Mouse (Mus musculus): ENCODE data around the gene Tmed1. TPM values are rescaled to one million over a fixed set of nuclear protein-coding genes. Genes with fewer than 3 reads are reported as not detected.

Gene Tmed1
- 61.2 and 62.7 TPM in 2 replicates for polyA plus RNA-seq (2015; fragmentation: Nextera tagmentation; extraction: Ambion mirVana)

DNA sequence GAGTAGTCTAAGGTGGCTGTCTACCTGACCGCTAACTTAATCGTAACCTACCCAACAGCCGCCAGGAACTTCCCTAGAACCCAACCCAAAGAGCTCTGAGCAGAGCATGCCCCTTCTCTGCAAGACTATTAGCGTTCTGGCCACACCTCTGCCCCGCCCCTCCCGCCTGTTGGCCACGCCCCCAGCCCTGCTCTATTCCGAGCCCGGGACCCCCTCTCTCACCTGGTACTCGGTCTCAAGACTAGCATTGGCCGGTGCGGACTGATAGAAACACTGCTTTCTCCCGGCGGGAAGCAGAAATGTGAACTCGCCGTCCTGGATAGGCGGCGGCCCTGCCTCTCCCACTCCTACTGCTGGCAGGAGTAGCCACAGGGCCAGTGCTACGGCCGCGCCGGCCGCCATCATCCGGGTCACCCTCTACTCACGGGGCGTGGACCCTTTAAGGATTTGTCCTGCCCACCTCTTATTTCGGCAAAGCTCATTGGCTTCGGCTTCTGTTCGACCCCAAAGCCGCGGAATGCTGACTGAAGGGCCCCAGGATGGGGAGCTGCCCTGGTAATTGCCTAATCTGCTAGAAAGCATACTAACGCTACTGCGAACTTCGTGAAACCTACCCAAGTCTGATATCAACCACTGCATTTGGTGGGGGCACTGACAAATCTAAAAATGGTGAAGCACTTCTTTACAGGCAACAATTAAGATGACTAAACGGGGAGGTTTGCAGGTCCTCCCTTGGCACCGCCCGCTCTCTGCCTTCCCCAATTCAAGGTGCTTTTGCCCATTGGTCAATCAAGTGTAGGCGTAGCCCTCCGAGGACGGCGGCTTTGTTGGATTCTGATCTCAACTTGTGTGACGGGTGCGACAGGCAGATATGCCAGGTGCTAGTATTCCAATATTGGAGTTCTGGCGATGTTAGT lies at the start of gene Tmed1:
TSS of gene Tmed1 (minus strand) at position 481 of the 917 bp plus-strand sequence.
- peak within 1 kb of the TSS; percentile 78 for H3K9ac ChIP-seq
- no peaks in the 10 kb centered on the region for H3K9me3 ChIP-seq
- ATAC-seq (replicated peaks) = peak; percentile 96
- peaks cover 17% of the 10 kb centered on the region for H3K4me1 ChIP-seq
- peak within 1 kb of the TSS; percentile 82 for H3K4me3 ChIP-seq
- under 1% methylated on average over 44 of the region's 44 CpGs for WGBS
- H3K27me3 ChIP-seq (replicated peaks) = no peaks in the 10 kb centered on the region
- peak within 1 kb of the TSS; percentile 97 for H3K27ac ChIP-seq
- H3K36me3 ChIP-seq (replicated peaks) = peaks cover 20% of the 10 kb centered on the region
- H3K4me2 ChIP-seq = peak within 1 kb of the TSS; percentile 59

DNA sequence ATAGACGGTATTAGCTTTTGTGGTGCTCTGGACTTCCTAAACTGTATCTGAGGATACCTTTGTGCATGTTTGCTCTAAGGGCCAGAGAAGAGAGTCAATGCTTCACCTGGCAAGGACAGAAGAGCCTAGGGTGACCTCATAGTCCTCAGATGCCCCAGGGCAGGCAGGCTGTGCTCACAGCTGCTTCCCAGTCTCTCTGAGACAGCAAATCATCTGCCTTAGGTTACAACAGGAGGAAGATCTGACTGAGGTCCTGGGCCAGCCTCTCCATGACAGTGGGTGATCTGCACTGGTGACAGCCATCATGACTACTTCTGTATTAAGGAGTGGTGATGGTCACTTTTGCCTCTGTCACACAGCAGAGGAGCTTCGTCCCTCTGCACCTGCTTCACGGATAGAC lies 49.1 kb upstream of the Tmed1 start:
- no peaks in the 10 kb centered on the region for H3K27me3 ChIP-seq (replicated peaks)
- H3K4me1 ChIP-seq = peaks cover 10% of the 10 kb centered on the region
- no peaks in the 10 kb centered on the region for H3K9me3 ChIP-seq
- no peak overlapping the region for H3K9ac ChIP-seq
- WGBS = 96% methylated on average over 3 of the region's 3 CpGs
- H3K27ac ChIP-seq = no peak overlapping the region
- H3K4me3 ChIP-seq = no peak overlapping the region
- H3K36me3 ChIP-seq (replicated peaks) = no peaks in the 10 kb centered on the region
- H3K4me2 ChIP-seq = no peak overlapping the region
- ATAC-seq (replicated peaks) = no peak

DNA sequence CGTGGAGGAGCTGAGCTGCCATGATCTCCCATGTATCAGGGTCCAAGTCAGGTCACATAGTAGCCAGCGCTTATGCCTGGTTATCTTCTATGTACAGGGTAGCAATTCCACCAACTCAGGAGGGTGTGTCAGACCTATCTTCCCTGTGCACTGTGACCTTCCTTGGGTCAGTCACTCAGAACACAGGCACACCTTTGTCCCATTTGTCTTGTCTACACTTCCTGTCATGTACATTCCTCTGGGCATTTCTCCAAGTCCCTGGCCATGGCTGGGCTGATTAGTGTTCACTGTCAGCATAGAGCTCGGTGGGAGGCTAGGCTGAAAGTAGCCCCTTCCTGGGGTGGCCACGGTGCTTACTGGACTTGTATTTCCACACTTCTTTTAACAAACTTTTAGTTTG lies 48.3 kb upstream of the Tmed1 start:
- Histone ChIP-seq H3K36me3 (replicated peaks) (no peaks in the 10 kb centered on the region), H3K27me3 (replicated peaks) (no peaks in the 10 kb centered on the region), H3K9me3 (no peaks in the 10 kb centered on the region), H3K4me3 (no peak overlapping the region), H3K27ac (no peak overlapping the region), H3K4me1 (peaks cover 10% of the 10 kb centered on the region), H3K9ac (no peak overlapping the region), H3K4me2 (no peak overlapping the region)
- no peak for ATAC-seq (replicated peaks)
- WGBS = 80% methylated on average over 4 of the region's 4 CpGs

DNA sequence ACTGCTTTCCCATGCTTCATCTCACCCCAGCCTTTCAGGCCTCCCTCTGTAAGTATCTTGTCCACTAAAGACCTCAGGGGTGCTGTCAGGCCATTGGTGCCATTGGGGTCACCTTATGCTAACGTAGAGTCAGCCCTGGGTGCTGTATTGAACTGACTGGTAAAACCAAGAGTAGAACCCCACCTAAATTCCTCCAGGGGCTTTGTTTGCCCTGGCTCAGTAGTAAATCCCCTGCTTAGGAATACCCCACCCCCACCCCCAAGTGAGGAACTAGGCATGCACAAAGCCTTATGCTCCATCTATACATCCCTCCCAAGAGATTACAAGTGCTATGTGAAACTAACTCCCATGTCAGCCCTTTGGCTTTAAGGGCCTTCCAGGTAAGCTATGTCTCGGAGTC lies 47.5 kb upstream of the Tmed1 start:
- H3K9me3 ChIP-seq = no peaks in the 10 kb centered on the region
- H3K4me3 ChIP-seq = no peak overlapping the region
- no peak overlapping the region for H3K27ac ChIP-seq
- no peak overlapping the region for H3K4me2 ChIP-seq
- ATAC-seq (replicated peaks) = no peak
- H3K36me3 ChIP-seq (replicated peaks) = no peaks in the 10 kb centered on the region
- H3K27me3 ChIP-seq (replicated peaks) = no peaks in the 10 kb centered on the region
- no peak overlapping the region for H3K9ac ChIP-seq
- 87% methylated on average over 2 of the region's 2 CpGs for WGBS
- H3K4me1 ChIP-seq = peaks cover 10% of the 10 kb centered on the region

DNA sequence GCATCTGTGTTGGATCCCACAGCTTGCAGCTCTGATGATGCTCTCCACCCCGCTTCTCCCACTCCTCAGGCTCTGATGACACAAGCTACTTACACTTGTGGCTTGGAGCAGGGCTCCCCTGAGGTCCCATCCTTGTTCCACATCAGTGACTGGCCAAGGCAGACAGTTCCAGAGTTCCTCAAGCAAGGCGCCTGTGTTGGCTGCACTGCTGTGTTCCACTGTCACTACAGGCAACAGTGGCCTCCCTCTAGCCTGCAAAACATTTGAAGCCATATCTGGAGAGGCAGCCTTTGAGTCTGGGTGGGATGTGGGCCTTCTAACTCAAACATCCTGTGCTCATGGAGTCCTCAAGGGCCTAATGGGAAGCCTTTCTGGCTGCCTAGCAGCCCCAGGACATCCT lies 46.9 kb upstream of the Tmed1 start:
- no peak overlapping the region for H3K4me2 ChIP-seq
- H3K9me3 ChIP-seq = no peaks in the 10 kb centered on the region
- WGBS = 90% methylated on average over 2 of the region's 2 CpGs
- H3K36me3 ChIP-seq (replicated peaks) = no peaks in the 10 kb centered on the region
- ATAC-seq (replicated peaks) = no peak
- peaks cover 10% of the 10 kb centered on the region for H3K4me1 ChIP-seq
- H3K4me3 ChIP-seq = no peak overlapping the region
- H3K27me3 ChIP-seq (replicated peaks) = no peaks in the 10 kb centered on the region
- H3K9ac ChIP-seq = no peak overlapping the region
- H3K27ac ChIP-seq = no peak overlapping the region

DNA sequence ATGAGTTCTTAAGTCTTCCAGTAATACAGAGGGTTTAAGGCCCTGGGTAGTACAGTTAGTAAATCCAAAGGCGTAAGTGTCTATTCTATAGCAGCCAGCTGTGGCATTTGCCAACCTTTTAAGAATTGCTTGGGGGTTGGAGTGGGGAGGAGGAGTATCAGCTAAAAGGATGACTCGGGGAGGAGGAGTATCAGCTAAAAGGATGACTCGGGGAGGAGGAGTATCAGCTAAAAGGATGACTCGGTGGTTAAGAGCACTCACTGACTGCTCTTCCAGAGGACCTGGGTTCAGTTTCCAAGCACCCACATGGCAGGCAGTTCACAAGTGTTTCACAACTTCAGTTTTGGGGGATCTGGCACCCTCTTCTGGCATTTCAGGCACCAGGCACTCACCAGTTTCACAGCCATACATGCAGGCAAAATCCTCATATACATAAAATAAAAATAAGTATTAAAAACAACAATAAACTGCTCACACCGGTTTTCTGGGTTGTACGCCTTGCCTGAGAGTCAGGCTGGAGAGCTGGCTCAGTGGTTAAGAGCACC lies 45.2 kb upstream of the Tmed1 start:
- Histone ChIP-seq H3K4me3 (no peak overlapping the region), H3K9me3 (no peaks in the 10 kb centered on the region), H3K4me2 (no peak overlapping the region), H3K4me1 (peaks cover 11% of the 10 kb centered on the region), H3K9ac (no peak overlapping the region), H3K27me3 (replicated peaks) (no peaks in the 10 kb centered on the region), H3K27ac (no peak overlapping the region), H3K36me3 (replicated peaks) (no peaks in the 10 kb centered on the region)
- ATAC-seq (replicated peaks) = no peak
- WGBS = 86% methylated on average over 6 of the region's 6 CpGs

DNA sequence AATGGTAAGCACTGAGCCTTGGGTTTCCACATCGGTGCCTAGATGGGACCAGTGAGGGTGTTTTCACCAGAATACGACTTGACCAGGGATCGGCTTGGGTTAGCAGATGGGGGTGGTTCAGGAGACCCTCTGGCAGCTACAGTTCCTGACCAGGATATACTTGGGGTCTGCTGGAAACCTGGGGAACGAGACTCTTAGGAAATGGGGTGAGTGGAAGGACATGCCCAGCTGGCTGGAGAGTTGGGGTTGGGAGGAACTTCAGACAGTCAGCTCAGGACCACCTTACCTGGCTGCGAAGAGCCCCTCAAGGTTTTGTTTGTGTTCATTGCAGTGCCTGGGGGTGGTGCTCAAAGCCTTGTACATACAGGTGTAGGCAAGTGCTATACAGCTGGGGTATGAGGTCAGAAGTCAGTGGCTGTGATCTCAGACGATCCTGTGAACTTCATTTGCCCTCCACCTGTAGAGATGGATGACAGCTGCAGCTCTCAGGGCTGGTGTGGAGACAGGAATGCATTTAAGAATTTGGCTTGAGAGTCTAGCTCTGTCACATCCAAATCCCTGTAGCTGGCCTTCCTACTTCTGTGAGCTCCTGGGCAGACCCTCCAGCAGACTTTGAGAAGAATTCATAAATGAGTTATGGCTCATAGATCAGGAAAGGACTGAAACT lies 43.7 kb upstream of the Tmed1 start:
- Histone ChIP-seq H3K27me3 (replicated peaks) (no peaks in the 10 kb centered on the region), H3K27ac (no peak overlapping the region), H3K4me2 (no peak overlapping the region), H3K9ac (no peak overlapping the region), H3K36me3 (replicated peaks) (no peaks in the 10 kb centered on the region), H3K4me1 (peaks cover 21% of the 10 kb centered on the region), H3K4me3 (no peak overlapping the region), H3K9me3 (no peaks in the 10 kb centered on the region)
- WGBS = 91% methylated on average over 6 of the region's 6 CpGs
- no peak for ATAC-seq (replicated peaks)

DNA sequence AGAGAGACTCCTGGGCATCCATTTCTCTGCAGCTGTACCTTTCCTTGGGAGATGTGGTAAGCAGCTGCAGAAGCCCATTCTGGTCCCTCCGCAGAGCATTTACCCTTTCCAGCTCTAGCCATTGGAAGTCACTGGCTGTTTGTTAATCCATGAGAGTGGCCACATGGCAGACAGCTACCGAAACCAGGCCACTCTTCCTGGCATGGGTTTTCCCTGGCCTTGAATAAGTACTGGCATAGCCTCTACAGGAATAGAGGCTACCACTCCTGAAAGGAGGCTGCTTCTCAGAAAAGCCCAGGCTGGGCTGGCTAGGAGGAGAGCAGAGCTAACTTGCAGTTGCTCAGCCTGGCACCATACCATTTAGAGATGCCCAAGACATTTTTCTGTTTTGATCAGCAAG lies 41.0 kb upstream of the Tmed1 start:
- peaks cover 20% of the 10 kb centered on the region for H3K4me1 ChIP-seq
- ATAC-seq (replicated peaks) = no peak
- no peaks in the 10 kb centered on the region for H3K27me3 ChIP-seq (replicated peaks)
- H3K9me3 ChIP-seq = no peaks in the 10 kb centered on the region
- WGBS = 93% methylated on average over 2 of the region's 2 CpGs
- H3K27ac ChIP-seq = no peak overlapping the region
- no peaks in the 10 kb centered on the region for H3K36me3 ChIP-seq (replicated peaks)
- H3K4me3 ChIP-seq = no peak overlapping the region
- no peak overlapping the region for H3K4me2 ChIP-seq
- H3K9ac ChIP-seq = no peak overlapping the region

- H3K27me3 ChIP-seq (replicated peaks) = no peaks in the 10 kb centered on the region
- ATAC-seq (replicated peaks) = peak; percentile 53
- H3K4me2 ChIP-seq = peak overlapping the region; percentile 52
- peak overlapping the region; percentile 98 for H3K9ac ChIP-seq
- H3K9me3 ChIP-seq = no peaks in the 10 kb centered on the region
- H3K27ac ChIP-seq = peak overlapping the region; percentile 98
- H3K36me3 ChIP-seq (replicated peaks) = no peaks in the 10 kb centered on the region
- H3K4me3 ChIP-seq = peak overlapping the region; percentile 92
- peaks cover 28% of the 10 kb centered on the region for H3K4me1 ChIP-seq
- WGBS = under 1% methylated on average over 42 of the region's 66 CpGs
Measured at GRCm38 (mm10) chr9:21547075-21547941, 37.3 kb upstream of the Tmed1 start.

- 0% methylated on average over 8 of the region's 52 CpGs for WGBS
- peak within 1 kb of the TSS; percentile 98 for H3K27ac ChIP-seq
- H3K27me3 ChIP-seq (replicated peaks) = no peaks in the 10 kb centered on the region
- no peaks in the 10 kb centered on the region for H3K36me3 ChIP-seq (replicated peaks)
- peaks cover 28% of the 10 kb centered on the region for H3K4me1 ChIP-seq
- H3K9ac ChIP-seq = peak within 1 kb of the TSS; percentile 98
- H3K9me3 ChIP-seq = no peaks in the 10 kb centered on the region
- H3K4me3 ChIP-seq = peak within 1 kb of the TSS; percentile 92
- ATAC-seq (replicated peaks) = no peak; the same call in 1 of the 2 replicates
- peak within 1 kb of the TSS; percentile 52 for H3K4me2 ChIP-seq
Measured at GRCm38 (mm10) chr9:21546789-21547074, 36.7 kb upstream of the Tmed1 start, which contains the start of gene Carm1. TSS of gene Carm1 (plus strand) at chr9:21546894.

- Histone ChIP-seq H3K27ac (peak overlapping the region; percentile 98), H3K4me3 (peak overlapping the region; percentile 92), H3K36me3 (replicated peaks) (no peaks in the 10 kb centered on the region), H3K4me1 (peaks cover 28% of the 10 kb centered on the region), H3K9me3 (no peaks in the 10 kb centered on the region), H3K4me2 (peak overlapping the region; percentile 52), H3K27me3 (replicated peaks) (no peaks in the 10 kb centered on the region), H3K9ac (peak overlapping the region; percentile 98)
- WGBS = under 1% methylated on average over 67 of the region's 67 CpGs
- ATAC-seq (replicated peaks) = peak; percentile 95
Measured at GRCm38 (mm10) chr9:21545916-21546788, 36.1 kb upstream of the Tmed1 start.
